Mouse (Mus musculus) gastrocnemius, postnatal 14 days (tissue): ENCODE measurements around the gene Mast1. TPM values are rescaled to one million over a fixed set of nuclear protein-coding genes. Genes with fewer than 3 reads are reported as not detected.
"Not testable (repeated sequence)": the region's sequence is repeated elsewhere in the genome, so short reads cannot be mapped to it uniquely, and the experiment has no call there.

Experiments
- DNase-seq: peaks from one replicate; pipeline ENCODE4 v3.0.0; 2021; ENCODE audit warnings: mixed read lengths
- intact Hi-C: fragments of 180-260 bp; cut with DNase I; formaldehyde crosslinking; loops from one replicate; pipeline ENCODE4 v1.15.1; 2025; ENCODE audit warnings: low total_unique reads
- total RNA-seq, 2 experiments: library from RNA; stranded (reverse); gene quantifications; 2 replicates each; pipeline ENCODE4 v1.2.3; 2021

The Mast1 gene
- total RNA-seq, 2 experiments from 2014 or later: 0.07 TPM; not detected in 1

DNA sequence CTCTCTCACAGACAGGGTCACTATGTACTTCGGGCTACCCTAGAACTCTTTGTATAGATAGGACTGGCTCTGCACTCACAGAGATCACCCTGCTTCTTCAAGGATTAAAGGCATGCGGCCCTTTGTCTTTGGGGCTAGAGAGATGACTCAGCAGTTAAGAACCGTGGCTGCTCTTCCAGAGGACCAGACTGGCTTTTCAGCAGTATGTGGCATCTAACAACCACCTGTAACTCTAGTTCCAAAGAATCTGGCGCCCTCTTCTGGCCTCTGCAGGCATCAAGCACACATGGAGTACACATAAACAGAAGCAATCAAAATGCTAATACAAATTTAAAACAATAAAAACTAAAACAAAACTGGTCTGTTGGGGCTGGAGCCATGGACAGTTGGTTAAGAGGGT lies 23.2 kb downstream of the Mast1 start:
- intact Hi-C loops: no loop called here

DNA sequence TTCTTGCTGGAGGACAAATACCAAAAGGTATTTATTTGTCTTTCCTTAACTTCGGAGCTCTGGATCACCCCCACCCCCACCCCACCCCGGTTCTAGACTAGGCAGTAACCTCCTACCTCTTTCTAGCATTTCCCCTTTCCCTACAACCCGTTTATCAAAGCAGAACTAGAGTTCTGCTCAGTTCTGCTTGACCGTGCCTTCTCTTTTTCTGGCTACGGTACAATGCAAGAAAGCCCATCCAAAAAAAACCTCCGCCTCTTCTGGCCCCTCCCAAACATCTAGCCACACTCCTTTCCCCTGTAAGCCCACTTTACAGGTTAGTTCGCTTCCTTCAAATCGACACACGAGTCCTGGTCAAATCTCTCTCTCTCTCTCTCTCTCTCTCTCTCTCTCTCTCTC lies 23.7 kb downstream of the Mast1 start:
- no peak for DNase-seq
- intact Hi-C loops: no loop called here

More for the DNA sequence above, 23.2 kb downstream of the Mast1 start:
- no peak for DNase-seq

DNA sequence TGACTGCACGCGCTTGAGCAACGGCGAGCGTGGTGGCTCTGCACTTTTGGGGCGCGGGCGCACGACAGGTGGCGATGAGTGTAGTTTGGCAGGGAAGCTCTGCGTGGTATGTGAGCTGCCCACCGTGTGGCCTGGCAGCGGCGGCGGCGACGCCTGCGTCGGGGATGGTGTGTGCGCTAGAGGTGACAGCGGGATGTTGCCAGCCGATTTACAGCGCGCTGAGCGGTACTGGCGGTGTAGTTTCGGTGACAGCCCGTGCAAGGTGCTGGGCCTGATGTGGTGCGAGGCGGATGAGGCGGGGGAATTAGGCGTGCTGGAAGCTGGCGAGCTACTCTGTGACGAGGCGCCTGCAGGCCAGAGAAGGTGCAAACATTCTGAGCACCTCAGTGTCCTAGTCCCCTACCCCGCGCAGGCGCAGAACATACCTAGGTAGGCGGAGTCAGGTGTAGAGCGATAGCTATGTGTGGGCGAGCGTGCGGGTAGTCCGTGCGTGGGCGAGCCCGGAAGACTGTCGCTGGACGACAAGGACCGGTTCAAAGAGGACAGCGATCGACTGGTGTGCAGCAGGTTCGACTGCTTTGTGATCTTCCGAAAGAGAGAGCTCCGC lies 24.2 kb downstream of the Mast1 start:
- intact Hi-C loops: no loop called here

DNA sequence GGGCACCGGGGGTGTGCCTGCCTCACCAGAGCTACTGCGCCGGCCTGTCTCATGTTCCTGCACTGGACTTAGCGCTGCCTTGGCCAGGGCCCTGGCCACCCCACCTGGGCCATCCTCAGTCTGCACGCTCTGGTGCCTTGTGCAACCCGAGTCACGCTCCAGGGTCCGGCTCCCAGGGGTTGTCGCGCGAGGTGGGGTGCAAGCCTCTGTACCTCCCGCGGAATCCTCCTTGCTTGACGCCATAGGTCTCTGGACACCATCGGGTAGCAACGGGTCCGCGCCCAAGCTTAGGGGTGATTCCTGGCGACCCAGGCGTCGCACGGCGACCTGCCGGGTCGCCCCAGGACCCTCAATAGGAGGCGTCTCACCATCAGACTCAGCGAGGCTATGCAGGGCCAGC lies 24.8 kb downstream of the Mast1 start:
- no peak for DNase-seq
- intact Hi-C loops: no loop called here

More for the DNA sequence above, 24.2 kb downstream of the Mast1 start:
- DNase-seq: peak; percentile 45

DNA sequence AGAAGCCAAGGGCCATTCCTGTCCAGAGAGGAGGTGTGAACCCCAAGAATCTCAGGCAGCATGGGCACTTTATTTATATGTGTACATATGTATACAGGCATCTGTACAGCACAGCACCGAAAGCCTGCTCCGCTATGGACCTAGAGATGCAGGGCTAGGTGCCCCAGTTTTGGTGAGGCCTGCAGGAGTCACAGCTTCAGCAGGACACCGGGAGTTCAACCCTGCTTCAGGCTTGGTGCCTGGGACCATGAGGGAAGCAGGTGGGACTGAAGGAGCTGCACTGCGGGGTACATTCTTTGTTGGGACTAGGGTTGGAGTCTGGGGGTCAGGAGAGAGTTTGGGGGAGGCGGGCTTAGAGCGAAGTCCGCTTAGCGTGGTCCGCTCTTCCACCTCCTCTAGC lies 25.3 kb downstream of the Mast1 start:
- intact Hi-C loops: no loop called here
- no peak for DNase-seq

DNA sequence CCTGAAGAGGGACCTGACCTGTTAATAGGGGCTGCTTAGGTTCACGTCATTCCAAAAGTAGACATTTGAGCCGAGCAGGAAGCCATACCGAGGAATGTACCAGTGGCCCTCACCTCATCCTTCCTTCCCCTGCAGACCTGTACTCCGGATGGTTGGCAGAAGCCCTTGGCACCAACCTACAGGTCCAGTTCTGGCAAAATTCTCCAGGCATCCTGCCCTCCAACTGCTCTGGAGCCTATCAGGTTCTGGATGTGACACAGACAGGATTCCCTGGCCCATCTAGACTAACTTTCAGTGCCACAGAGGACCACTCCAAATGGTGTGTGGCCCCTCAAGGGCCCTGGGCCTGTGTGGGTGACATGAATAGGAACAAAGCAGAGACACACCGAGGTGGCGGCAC lies 26.6 kb downstream of the Mast1 start:
- intact Hi-C loops: no loop called here
- no peak for DNase-seq

DNA sequence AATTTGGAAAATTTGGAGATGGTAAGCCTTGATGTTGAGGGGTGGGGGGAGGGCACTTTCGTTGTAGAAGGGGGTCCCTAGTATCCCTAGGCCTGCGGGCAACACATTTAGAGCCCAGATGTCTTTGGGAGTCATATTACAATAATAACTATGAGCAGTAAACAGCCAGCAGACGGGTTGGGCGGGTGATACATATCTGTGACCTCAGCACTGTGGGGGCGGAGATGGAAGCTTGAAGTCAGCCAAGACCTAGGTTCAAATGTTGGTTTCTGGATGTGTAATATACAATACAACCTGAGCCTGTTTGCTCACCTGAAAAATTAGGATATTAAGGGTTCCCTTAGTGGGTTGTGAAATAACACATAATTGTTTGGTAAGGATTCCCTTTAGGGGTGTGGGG lies 27.2 kb downstream of the Mast1 start:
- DNase-seq: no peak
- intact Hi-C loops: no loop called here

DNA sequence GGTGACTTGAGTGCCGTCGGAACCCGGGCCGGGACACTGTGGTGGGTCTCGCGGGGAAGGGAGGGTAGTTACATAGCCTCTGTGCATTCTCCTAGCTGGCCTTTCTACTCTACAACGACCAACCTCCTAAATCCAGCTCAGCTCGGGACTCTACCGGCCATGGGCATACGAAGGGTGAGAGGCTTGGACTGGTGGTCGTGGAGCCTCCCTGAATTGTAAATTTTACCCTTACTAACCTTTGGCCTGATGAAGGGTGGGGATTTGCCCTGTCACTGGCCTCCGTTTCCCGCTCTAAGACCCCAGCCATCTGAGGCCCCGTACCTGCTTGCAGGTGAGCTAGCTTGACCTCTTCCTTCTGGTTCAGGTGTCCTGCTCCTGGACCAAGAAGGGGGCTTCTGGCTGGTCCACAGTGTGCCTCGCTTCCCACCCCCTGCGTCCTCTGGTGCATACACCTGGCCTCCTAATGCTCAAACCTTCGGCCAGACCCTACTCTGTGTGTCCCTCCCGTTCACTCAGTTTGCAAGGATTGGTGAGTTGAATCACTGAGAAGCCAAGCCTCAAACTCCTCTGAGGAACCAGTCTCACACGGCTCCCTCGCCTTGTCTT lies 27.9 kb downstream of the Mast1 start:
- intact Hi-C loops: no loop called here
- no peak for DNase-seq

DNA sequence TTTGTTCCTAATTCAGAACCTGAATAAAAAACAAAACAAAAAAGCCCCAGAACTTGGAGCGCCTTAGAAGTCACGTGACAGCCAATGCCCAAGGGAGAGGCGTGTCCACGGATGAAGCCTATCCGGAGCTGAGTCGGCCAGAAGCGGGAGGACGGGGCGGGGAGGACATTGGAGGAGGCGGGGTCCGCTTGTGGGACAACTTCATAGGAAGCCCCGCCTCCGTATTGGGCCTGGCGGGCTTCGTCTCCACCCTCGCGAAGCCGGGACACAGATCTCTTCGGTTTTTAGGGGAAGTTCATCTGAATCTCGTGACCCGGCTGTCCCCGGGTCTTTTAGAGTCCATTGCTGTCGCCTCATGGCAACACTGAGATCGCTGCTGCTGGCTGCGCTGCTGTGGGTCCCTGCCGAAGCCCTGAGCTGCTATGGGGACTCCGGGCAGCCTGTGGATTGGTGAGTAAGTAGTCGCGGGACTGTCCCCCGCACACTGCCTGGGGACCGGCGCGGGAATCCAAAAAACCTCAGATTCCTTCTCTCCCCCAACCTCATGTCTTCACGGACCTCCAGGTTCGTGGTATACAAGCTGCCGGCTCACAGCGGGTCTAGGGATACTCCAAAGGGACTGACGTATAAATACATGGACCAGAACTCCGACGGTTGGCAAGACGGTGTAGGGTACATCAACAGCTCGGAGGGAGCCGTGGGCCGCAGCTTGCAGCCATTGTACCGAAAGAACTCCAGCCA lies 28.6 kb downstream of the Mast1 start, which contains the start of gene Dnase2a:
Gene Dnase2a (plus strand): TSS at position 140 of the 741 bp plus-strand sequence.
- intact Hi-C loops: no loop called here
- DNase-seq: peak; percentile 98

DNA sequence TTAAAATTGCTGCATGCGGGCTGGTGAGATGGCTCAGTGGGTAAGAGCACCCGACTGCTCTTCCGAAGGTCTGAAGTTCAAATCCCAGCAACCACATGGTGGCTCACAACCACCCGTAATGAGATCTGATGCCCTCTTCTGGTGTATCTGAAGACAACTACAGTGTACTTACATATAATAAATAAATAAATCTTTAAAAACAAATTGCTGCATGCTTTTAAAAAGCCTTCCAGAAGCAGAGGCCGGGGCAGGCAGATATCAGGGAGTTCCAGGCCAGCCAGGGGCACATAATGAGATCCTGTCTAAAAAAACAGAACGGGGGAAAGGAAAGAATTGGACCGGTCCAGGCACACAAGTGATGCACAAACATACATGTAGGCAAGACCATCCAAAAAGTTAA lies 29.2 kb downstream of the Mast1 start:
- DNase-seq, intact Hi-C loops: not testable (repeated sequence)

DNA sequence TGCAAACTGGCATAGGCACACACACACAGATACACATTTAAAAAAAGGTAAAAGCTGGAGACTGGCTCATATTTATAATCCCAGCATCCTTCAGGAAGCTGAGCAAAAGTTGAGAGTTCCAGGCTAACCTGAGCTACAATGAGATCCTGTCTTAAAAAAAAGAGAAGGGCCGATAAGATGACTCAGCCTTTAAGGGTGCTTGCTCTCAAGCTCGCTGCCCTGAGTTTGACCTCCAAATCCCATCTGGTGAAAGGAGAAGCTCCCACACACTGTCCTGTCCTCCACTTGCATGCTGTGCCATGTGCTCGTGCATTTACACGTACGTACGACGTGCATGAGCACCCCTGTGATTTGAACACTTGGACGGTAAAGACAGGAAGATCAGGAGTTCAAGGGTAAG lies 29.7 kb downstream of the Mast1 start:
- intact Hi-C loops: no loop called here

DNA sequence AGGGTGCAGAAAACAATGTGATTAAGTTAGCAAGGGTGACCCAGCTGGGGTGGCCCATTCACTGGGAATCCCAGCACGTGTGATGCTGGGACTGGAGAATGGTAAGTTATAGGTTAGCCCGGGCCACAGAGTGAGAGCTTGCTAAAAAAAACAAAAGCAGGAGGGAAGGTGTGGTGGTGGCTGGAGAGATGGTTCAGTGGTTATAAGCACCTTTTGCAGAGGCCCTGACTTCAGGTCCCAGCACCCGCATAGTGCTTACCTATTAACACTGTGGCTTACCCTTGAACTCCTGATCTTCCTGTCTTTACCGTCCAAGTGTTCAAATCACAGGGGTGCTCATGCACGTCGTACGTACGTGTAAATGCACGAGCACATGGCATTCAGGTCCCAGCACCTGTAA lies 30.1 kb downstream of the Mast1 start:
- DNase-seq: no peak
- intact Hi-C loops: no loop called here

More for the DNA sequence above, 29.7 kb downstream of the Mast1 start:
- no peak for DNase-seq

DNA sequence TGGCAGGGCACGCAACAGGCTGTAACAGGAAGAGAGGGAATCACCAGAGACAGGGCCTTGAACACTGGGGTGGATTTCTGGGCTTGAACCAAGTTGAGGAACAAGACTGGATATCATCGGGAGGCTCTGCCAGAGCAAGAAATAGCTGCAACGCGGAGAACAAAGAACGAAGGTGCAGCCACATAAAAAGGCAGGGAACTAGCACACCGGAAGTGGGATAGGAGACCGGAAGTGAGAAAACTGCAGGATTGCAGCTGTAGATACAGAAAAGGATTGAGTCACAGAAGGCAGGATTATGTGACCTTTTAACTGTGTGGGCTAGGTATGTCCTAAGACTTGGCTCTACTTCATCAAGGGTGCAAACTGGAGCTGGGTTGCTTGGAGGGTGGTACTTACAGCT lies 32.8 kb downstream of the Mast1 start:
- intact Hi-C loops: no loop called here

DNA sequence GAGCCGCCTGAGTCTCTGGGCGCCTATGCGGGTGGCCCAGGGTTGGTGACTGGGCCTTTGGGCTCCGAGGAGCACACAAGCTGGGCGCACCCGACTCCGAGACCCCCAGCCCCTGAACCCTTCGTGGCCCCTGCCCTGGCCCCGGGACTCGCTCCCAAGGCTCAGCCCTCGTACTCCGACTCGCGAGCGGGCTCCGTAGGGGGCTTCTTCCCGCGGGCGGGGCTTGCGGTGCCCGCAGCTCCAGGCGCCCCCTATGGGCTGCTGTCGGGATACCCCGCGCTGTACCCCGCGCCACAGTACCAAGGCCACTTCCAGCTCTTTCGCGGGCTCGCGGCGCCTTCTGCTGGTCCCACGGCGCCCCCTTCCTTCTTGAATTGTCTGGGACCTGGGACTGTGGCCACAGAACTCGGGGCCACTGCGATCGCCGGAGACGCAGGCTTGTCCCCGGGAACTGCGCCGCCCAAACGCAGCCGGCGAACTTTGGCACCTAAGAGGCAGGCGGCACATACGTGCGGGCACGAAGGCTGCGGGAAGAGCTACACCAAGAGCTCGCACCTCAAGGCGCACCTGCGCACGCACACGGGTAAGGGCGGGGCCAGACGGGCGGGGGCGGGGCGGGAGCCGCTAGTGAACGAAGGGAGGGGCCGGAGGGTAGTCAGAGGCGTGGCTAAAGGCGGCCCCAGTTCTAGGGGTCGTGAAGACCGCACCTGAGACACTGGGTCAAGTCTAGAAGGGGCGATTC lies 34.1 kb downstream of the Mast1 start:
- intact Hi-C loops: no loop called here
- peak; percentile 93 for DNase-seq

More for the DNA sequence above, 32.8 kb downstream of the Mast1 start:
- no peak for DNase-seq

DNA sequence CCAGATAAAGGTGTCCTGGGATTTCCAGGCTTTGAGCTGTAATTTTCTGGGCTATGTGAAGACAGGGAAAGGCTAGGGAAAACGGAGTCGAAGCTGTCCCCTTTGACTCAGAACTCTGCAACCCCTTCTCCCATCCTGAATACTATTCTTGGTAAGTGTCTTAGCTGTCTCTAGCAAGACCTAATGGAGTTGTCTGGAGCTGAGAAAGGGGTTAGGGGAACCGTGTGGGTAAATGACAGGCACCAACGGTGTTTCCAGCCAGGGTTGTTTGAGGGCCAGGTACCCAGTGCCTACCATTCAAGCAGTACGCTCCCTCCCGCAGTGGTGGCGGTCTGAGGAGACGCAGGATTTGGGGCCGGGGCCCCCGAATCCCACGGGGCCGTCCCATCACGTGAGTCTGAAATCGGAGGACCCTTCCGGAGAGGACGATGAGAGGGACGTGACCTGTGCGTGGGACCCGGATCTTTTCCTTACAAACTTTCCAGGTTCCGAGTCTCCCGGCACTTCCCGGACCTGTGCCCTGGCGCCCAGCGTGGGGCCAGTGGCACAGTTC lies 34.7 kb downstream of the Mast1 start:
- DNase-seq: no peak
- intact Hi-C loops: no loop called here

DNA sequence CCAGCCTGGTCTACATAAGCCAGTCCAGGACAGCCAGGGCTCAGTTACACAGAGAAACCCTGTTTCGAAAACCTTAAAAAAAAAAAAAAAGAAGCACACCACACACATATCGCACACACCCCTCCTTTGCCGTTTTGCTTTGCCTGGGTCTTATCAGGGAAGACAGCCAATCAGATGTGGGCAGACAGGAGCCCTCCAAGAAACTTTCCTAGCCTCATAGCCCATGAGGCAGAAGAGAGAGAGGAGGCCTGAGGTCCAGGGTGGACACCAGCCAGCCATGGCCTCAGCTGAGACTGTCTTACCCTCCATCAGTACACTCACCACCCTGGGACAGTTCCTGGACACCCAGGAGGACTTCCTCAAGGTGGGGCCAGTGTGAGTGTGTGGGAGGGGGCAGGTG lies 35.4 kb downstream of the Mast1 start, which contains the start of gene Klf1:
Gene Klf1 (plus strand): TSS at position 177 of the 400 bp plus-strand sequence.
- intact Hi-C loops: no loop called here

DNA sequence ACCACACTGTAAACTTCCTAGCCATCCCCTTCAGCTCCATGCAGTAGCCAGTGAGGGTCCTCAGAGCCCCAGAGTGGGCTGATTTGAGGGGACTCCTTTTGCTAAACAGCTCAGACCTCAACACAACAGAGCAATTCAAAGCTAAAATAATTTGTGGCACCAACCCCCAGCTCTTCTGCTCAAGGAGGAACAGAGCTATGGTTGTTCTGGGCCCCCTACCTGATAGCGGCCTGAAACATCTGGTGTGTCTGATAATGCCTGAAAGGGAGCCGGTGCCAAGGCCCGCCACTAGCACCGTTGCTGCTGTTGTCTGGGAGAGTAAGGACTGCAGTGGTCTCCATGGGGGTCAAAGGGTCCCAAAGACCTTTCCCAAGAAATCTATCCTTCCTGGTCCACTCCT lies 36.1 kb downstream of the Mast1 start:
- intact Hi-C loops: no loop called here
- DNase-seq: no peak

More for the DNA sequence above, 35.4 kb downstream of the Mast1 start, which contains the start of gene Klf1:
- DNase-seq: no peak

DNA sequence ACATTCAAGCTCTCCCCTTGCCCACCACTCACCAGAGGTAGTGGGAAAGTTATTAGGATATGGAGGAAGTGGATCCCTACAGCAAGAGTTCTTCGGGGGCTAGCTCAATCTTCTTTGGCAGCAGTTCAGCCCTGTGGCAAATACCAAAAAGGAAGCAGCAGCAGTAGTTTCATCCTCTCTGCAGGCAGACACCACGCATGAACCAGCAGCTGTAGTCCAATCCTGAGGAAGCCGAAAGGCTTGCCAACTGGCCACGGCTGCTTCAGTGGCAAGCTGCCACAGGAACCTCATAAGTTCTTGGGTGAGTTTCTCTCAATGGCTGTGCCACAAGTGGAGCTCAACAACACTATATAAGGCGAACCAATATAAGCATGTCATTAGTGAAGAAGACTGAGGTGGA lies 41.2 kb downstream of the Mast1 start:
- no peak for DNase-seq

DNA sequence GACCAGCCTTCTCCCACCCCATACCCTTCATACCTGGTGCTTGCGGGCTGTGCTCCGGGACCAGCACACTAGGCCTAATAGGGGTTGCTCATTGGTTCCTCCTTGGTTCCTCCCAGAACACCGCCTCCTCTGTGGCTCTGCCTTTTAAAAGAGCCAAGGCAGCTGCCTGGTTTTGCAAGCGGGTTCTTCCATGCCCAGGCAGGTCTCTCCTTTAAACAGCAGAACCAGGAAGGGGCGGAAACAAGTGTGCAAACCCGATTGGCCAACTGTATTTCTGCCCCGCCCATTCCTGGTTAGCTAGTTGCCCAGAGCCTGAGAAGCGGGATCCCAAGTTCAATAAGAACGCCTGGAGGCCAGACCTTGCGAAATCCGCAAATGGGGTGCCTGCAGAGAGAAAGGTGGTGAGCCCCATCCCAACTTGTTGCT lies 43.4 kb downstream of the Mast1 start, which contains the start of gene Gcdh:
Gene Gcdh (minus strand): TSS at position 213 of the 426 bp plus-strand sequence.
- intact Hi-C loops: loop anchor here (5.0 kb wide), 1 partner anchor 41 kb away; no protein-coding TSS in a partner anchor
- peak; percentile 88 for DNase-seq

More for the DNA sequence above, 41.2 kb downstream of the Mast1 start:
- intact Hi-C loops: no loop called here
